Mouse (Mus musculus): ENCODE measurements around the gene Apeh.

- TF ChIP-seq POLR2A (IDR thresholded peaks at IDR 0.05; ENCODE audit: control insufficient read depth in 1 of 2, insufficient read depth in 1 of 2, low read depth in 1 of 2, low read length in 2 of 2, poor library complexity in 1 of 2) (peak; percentile 25 to 49; a peak in 2 of 4 replicates), GABPA (IDR thresholded peaks at IDR 0.05; ENCODE audit: low read depth, low read length) (no peak), MAFK (IDR thresholded peaks at IDR 0.05; ENCODE audit: borderline replicate concordance, low read depth, low read length) (no peak), NRF1 (IDR thresholded peaks at IDR 0.05; ENCODE audit: insufficient read depth, low read depth, low read length, poor library complexity, severe bottlenecking) (no peak), CTCF (IDR thresholded peaks at IDR 0.05 in 2 of 3, conservative IDR thresholded peaks at IDR 0.05 in 1 of 3; ENCODE audit: control insufficient read depth in 1 of 3, insufficient read depth in 1 of 3, low read depth in 2 of 3, low read length in 3 of 3, poor library complexity in 1 of 3, severe bottlenecking in 1 of 3) (peak; percentile 82 to 97 (median 89)), SIN3A (IDR thresholded peaks at IDR 0.05; ENCODE audit: low read length) (peak; percentile 85)
These were observed 41.3 kb downstream of the Apeh start, which contains the start of gene Amigo3 for GRCm38 (mm10) chr9:108052885-108053664.
